Mouse (Mus musculus) lung, postnatal 0 days (tissue): ENCODE data around the gene Eci1.

Source experiments
- CTCF ChIP-seq: IDR thresholded peaks from 2 replicates; pipeline ENCODE4 v1.5.1; 2016; ENCODE audit warnings: antibody characterized with exemption, mild to moderate bottlenecking
- EP300 ChIP-seq: IDR thresholded peaks from 2 replicates; pipeline ENCODE4 v1.6.1; 2016; ENCODE audit warnings: antibody characterized with exemption, mild to moderate bottlenecking, control low read depth

DNA sequence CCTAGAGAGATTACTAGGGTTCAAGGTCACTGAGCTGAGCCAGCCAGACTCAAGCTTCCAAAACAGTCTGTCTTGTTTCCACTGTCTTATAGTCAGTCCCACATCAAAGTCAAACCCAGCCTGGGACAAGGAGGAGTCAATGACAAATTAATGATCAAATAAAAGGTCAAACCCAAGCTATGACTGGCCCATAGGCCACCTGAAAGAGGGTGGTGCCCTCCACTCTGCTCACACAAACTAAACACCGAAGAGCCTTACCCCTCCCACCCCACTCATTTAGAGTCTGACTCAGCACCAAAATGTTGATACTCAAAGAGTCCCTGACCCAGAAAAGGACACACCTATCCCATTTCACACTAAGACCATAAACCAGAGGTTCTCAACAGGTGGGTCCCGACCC, 26.9 kb downstream of the Eci1 start:
- no peak for TF ChIP-seq CTCF
- TF ChIP-seq EP300, result no peak
